Mouse (Mus musculus): ENCODE data around the gene Hspb1. TPM values are rescaled to one million over a fixed set of nuclear protein-coding genes. Genes with fewer than 3 reads are reported as not detected.

Gene Hspb1
- polyA plus RNA-seq, 1 experiment from 2014 or later = 6.5 TPM

GRCm38 (mm10) chr5:135935176-135935523 is 47.4 kb downstream of the Hspb1 start:
- Histone ChIP-seq H3K36me3 (peaks cover 17% of the 10 kb centered on the region), H3K4me3 (peak overlapping the region; percentile 89), H3K27ac (replicated peaks) (peak overlapping the region; percentile 98), H3K9ac (replicated peaks) (peak overlapping the region; percentile 91; the same call in 1 of the 2 replicates), H3K4me2 (replicated peaks) (peak overlapping the region; percentile 35), H3K27me3 (no peaks in the 10 kb centered on the region), H3K9me3 (no peaks in the 10 kb centered on the region), H3K4me1 (peaks cover 32% of the 10 kb centered on the region)
- 52% methylated on average over 7 of the region's 7 CpGs for WGBS
- ATAC-seq (replicated peaks) = no peak

GRCm38 (mm10) chr5:135935641-135936190 is 48.0 kb downstream of the Hspb1 start:
- H3K27me3 ChIP-seq = no peaks in the 10 kb centered on the region
- peaks cover 27% of the 10 kb centered on the region for H3K4me1 ChIP-seq
- no peak overlapping the region for H3K4me3 ChIP-seq
- no peaks in the 10 kb centered on the region for H3K9me3 ChIP-seq
- 82% methylated on average over 6 of the region's 6 CpGs for WGBS
- no peak overlapping the region for H3K4me2 ChIP-seq (replicated peaks)
- no peak for ATAC-seq (replicated peaks)
- no peak overlapping the region for H3K9ac ChIP-seq (replicated peaks)
- H3K36me3 ChIP-seq = peaks cover 12% of the 10 kb centered on the region
- H3K27ac ChIP-seq (replicated peaks) = 0 out of 2 replicates have a peak overlapping the region, but pooled peaks have one; percentile 98

Other genes with a start within 250 kb of the Hspb1 start
- gene Por, start 217.9 kb upstream of the Hspb1 start, polyA plus RNA-seq (2015; fragmentation: Nextera tagmentation; extraction: Ambion mirVana) = 108 and 111 TPM in 2 replicates
- gene Tmem120a, start 143.5 kb upstream of the Hspb1 start, polyA plus RNA-seq (2015; fragmentation: Nextera tagmentation; extraction: Ambion mirVana) = 74.9 and 80.7 TPM in 2 replicates
- 0.34 TPM in 2 replicates for gene Styxl1, start 109.5 kb upstream of the Hspb1 start, polyA plus RNA-seq (2015; fragmentation: Nextera tagmentation; extraction: Ambion mirVana)
- 554 and 557 TPM in 2 replicates for gene Mdh2, start 109.4 kb upstream of the Hspb1 start, polyA plus RNA-seq (2015; fragmentation: Nextera tagmentation; extraction: Ambion mirVana)
- gene Srrm3, start 81.0 kb upstream of the Hspb1 start, polyA plus RNA-seq (2015; fragmentation: Nextera tagmentation; extraction: Ambion mirVana) = 56.0 and 61.2 TPM in 2 replicates
- 664 and 720 TPM in 2 replicates for gene Ywhag, start 46.7 kb downstream of the Hspb1 start, polyA plus RNA-seq (2015; fragmentation: Nextera tagmentation; extraction: Ambion mirVana)
- 0.87 and 1.2 TPM in 2 replicates for gene Ssc4d, start 86.6 kb downstream of the Hspb1 start, polyA plus RNA-seq (2015; fragmentation: Nextera tagmentation; extraction: Ambion mirVana)
- gene Zp3, start 92.2 kb downstream of the Hspb1 start, polyA plus RNA-seq (2015; fragmentation: Nextera tagmentation; extraction: Ambion mirVana) = not detected in 2 replicates
- gene Dtx2, start 106.9 kb downstream of the Hspb1 start, polyA plus RNA-seq (2015; fragmentation: Nextera tagmentation; extraction: Ambion mirVana) = 26.6 and 27.6 TPM in 2 replicates
- gene Upk3b, start 150.6 kb downstream of the Hspb1 start, polyA plus RNA-seq (2015; fragmentation: Nextera tagmentation; extraction: Ambion mirVana) = not detected in 2 replicates
- gene Upk3bl, start 166.6 kb downstream of the Hspb1 start, polyA plus RNA-seq (2015; fragmentation: Nextera tagmentation; extraction: Ambion mirVana) = not detected in 2 replicates
- 6.0 and 6.3 TPM in 2 replicates for gene Rasa4, start 196.0 kb downstream of the Hspb1 start, polyA plus RNA-seq (2015; fragmentation: Nextera tagmentation; extraction: Ambion mirVana)
- 230 and 234 TPM in 2 replicates for gene Polr2j, start 228.7 kb downstream of the Hspb1 start, polyA plus RNA-seq (2015; fragmentation: Nextera tagmentation; extraction: Ambion mirVana)
- gene Lrwd1, start 248.2 kb downstream of the Hspb1 start, polyA plus RNA-seq (2015; fragmentation: Nextera tagmentation; extraction: Ambion mirVana) = 36.8 and 36.9 TPM in 2 replicates
- 18.4 and 19.5 TPM in 2 replicates for gene Alkbh4, start 248.2 kb downstream of the Hspb1 start, polyA plus RNA-seq (2015; fragmentation: Nextera tagmentation; extraction: Ambion mirVana)

Measured in forebrain, embryonic 15.5 days (tissue).